Mouse (Mus musculus) spleen, adult 2 months (tissue): ENCODE measurements around the gene Ptges3l. TPM values are rescaled to one million over a fixed set of nuclear protein-coding genes. Genes with fewer than 3 reads are reported as not detected.

Experiments
- DNase-seq, 2 experiments: peaks; one replicate each; pipeline versions ENCODE4 v3.0.0 to v3.0.0-alpha.2; 2012 to 2021; ENCODE audit warnings: low spot score in 2 of 2, low read depth in 1 of 2
- H3K27ac ChIP-seq: fragments of 200-500 bp; 2 replicates; pipeline ENCODE4 v1.5.1; 2012; ENCODE audit warnings: low read length, inconsistent platforms; ENCODE audit not compliant: insufficient read depth
- H3K27me3 ChIP-seq: fragments of 200-500 bp; 2 replicates; pipeline ENCODE4 v1.6.1; 2012; ENCODE audit warnings: mild to moderate bottlenecking, moderate library complexity, low read length, inconsistent platforms; ENCODE audit not compliant: control insufficient read depth, insufficient read depth
- H3K36me3 ChIP-seq: fragments of 200-500 bp; 2 replicates; pipeline ENCODE4 v1.6.1; 2012; ENCODE audit warnings: mild to moderate bottlenecking, low read length, inconsistent platforms; ENCODE audit not compliant: control insufficient read depth, insufficient read depth
- H3K4me1 ChIP-seq: fragments of 200-500 bp; 2 replicates; pipeline ENCODE4 v1.6.1; 2011; ENCODE audit warnings: inconsistent platforms; ENCODE audit not compliant: control insufficient read depth, insufficient read depth, insufficient read length
- H3K4me3 ChIP-seq: fragments of 200-500 bp; 2 replicates; pipeline ENCODE4 v1.5.1; 2011; ENCODE audit warnings: mild to moderate bottlenecking, inconsistent platforms; ENCODE audit not compliant: insufficient read depth, insufficient read length; ENCODE audit errors: extremely low read depth
- CTCF ChIP-seq: fragments of 200-500 bp; IDR thresholded peaks from 2 replicates; pipeline ENCODE4 v1.5.1; 2011; ENCODE audit warnings: mild to moderate bottlenecking, inconsistent platforms; ENCODE audit not compliant: insufficient read depth, insufficient read length, insufficient replicate concordance; ENCODE audit errors: extremely low read depth
- POLR2A ChIP-seq: fragments of 200-500 bp; IDR thresholded peaks from 2 replicates; pipeline ENCODE4 v1.6.1; 2011; ENCODE audit warnings: low read depth, low read length, inconsistent platforms
- WGBS: fragments of 180-500 bp; shearing (Covaris S2); methylation state at CpG from one replicate; pipeline ENCODE4 v1.1.7; 2018; 5-methylcytosine and 5-hydroxymethylcytosine counted together
- polyA plus RNA-seq: library from polyadenylated mRNA; depleted of rRNA; stranded (reverse); fragments of >200 nt; gene quantifications from 2 replicates; pipeline ENCODE4 v1.2.3, GENCODE M21; 2012

The Ptges3l gene
- polyA plus RNA-seq, 1 experiment, result 1.1 TPM

- H3K36me3 ChIP-seq, result no peaks in the 10 kb centered on the region
- 82% methylated on average over 3 of the region's 3 CpGs for WGBS
- no peaks in the 10 kb centered on the region for H3K27me3 ChIP-seq
- no peak for DNase-seq
- H3K4me1 ChIP-seq, result peaks cover 11% of the 10 kb centered on the region; the same call in 1 of the 2 replicates
- TF ChIP-seq CTCF (no peak), POLR2A (no peak)
- no peak overlapping the region for H3K4me3 ChIP-seq
- no peak overlapping the region for H3K27ac ChIP-seq
Observed at GRCm38 (mm10) chr11:101419610-101420009, 5.5 kb downstream of the Ptges3l start.

DNA sequence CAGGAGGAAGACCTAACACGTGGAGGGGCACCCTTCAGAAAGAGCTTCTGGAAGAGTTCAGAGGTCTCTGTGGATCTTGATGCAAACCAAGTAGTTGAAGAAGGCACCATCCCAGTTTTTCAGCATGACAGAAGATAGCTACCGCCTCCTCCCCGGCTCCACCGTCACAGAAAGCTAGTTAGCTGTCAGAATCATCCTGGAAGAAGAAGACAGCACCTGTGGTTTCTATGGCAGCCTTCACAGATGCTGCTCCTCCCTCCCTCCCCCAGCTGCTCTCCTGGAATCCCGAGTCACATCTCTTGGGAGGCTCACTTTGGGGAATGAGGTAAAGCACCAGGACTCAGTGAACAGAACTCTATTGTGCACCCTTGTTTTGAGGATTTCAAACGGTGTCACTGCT lies 6.1 kb downstream of the Ptges3l start:
- DNase-seq, result no peak
- Histone ChIP-seq H3K27ac (no peak overlapping the region), H3K36me3 (no peaks in the 10 kb centered on the region), H3K4me1 (peaks cover 7% of the 10 kb centered on the region; the same call in 1 of the 2 replicates), H3K27me3 (no peaks in the 10 kb centered on the region), H3K4me3 (no peak overlapping the region)
- WGBS, result 84% methylated on average over 6 of the region's 6 CpGs
- TF ChIP-seq CTCF, result no peak
- TF ChIP-seq POLR2A, result no peak

- no peak for TF ChIP-seq CTCF
- peak; percentile 35 for TF ChIP-seq POLR2A
- Histone ChIP-seq H3K27ac (peak within 1 kb of the TSS; percentile 49; the same call in 1 of the 2 replicates), H3K36me3 (no peaks in the 10 kb centered on the region; the same call in 1 of the 2 replicates), H3K4me1 (peaks cover 5% of the 10 kb centered on the region; the same call in 1 of the 2 replicates), H3K4me3 (peak within 1 kb of the TSS; percentile 99), H3K27me3 (no peaks in the 10 kb centered on the region)
- WGBS, result under 1% methylated on average over 45 of the region's 45 CpGs
- DNase-seq, result peak; percentile 54 to 86
Observed at GRCm38 (mm10) chr11:101417101-101417855, 7.9 kb downstream of the Ptges3l start, which contains the start of gene Aarsd1. Gene Aarsd1 (minus strand): TSS chr11:101417615.

DNA sequence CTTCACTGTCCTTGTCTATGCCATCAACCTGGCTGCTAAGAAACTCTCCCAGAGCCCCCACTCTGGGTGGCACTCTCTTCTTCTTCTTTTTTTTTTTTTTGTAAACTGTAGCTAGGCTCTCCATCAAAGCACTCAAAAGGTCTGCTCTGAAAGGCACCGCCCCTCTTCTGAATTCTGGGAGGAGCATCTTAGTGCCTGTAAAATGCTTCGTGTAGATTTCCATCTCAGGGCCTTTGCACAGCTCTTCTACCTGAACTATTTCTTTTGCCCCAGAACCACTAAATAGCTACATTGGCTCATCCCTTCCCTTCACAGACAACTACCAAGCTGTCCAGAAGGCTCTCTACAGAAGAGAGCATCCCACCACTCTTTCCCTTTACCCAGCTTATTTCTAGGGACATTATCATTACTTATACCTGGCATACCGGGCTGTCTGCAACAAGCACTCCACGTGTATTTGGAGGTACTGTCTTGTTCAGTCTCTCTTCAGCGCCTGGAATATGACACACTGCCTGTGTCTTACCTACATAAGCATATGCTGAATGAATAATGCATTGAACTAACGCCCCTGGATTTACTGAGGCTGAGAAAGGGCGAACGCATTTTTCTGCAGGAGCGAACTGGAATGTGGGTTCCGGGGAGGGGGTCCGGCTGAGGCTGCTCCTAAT lies 8.6 kb downstream of the Ptges3l start:
- H3K27me3 ChIP-seq, result no peaks in the 10 kb centered on the region
- TF ChIP-seq POLR2A (no peak), CTCF (no peak)
- no peak overlapping the region for H3K27ac ChIP-seq
- H3K4me3 ChIP-seq, result peak overlapping the region; percentile 99
- DNase-seq, result no peak
- peaks cover 5% of the 10 kb centered on the region; the same call in 1 of the 2 replicates for H3K4me1 ChIP-seq
- no peaks in the 10 kb centered on the region; the same call in 1 of the 2 replicates for H3K36me3 ChIP-seq
- 1% methylated on average over 11 of the region's 11 CpGs for WGBS

- DNase-seq, result no peak
- Histone ChIP-seq H3K27ac (no peak overlapping the region), H3K4me1 (peaks cover 5% of the 10 kb centered on the region; the same call in 1 of the 2 replicates), H3K27me3 (no peaks in the 10 kb centered on the region), H3K4me3 (no peak overlapping the region), H3K36me3 (peaks cover 8% of the 10 kb centered on the region)
- no peak for TF ChIP-seq CTCF
- no peak for TF ChIP-seq POLR2A
- 91% methylated on average over 2 of the region's 2 CpGs for WGBS
Observed at GRCm38 (mm10) chr11:101415306-101415705, 9.8 kb downstream of the Ptges3l start.

DNA sequence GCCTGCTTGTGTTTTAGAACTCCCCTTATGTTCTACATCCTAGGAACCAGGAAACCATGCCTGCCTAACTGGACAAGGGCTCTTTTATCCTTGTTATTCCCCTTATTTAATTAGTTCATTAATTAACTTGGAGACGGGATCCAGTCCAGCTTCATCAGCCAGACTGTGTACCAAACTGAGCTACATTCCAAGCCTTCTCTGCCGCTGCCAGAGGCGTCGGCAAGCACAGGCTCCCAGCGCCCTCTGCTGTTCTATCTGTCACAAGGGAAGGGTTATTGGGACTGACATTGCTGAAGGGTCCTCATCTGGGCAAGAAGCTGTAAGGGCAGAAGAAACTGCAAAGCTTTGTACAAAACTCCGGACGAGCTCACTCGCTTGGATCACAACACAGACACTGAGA lies 30.0 kb downstream of the Ptges3l start:
- WGBS, result 6% methylated on average over 8 of the region's 8 CpGs
- peak in 1 of 2 experiments; percentile 38 for DNase-seq
- no peaks in the 10 kb centered on the region for H3K4me1 ChIP-seq
- no peaks in the 10 kb centered on the region for H3K36me3 ChIP-seq
- no peak overlapping the region for H3K27ac ChIP-seq
- TF ChIP-seq CTCF (peak; percentile 60; the same call in 1 of the 2 replicates), POLR2A (no peak)
- no peaks in the 10 kb centered on the region for H3K27me3 ChIP-seq
- H3K4me3 ChIP-seq, result no peak overlapping the region
